Mouse (Mus musculus): ENCODE results near the gene Sorcs3. TPM values are rescaled to one million over a fixed set of nuclear protein-coding genes. Genes with fewer than 3 reads are reported as not detected.

Sorcs3 gene
- polyA plus RNA-seq, 1 experiment: 0.20 TPM

- DNase-seq (ENCODE audit: low read depth): no peak
These were observed 500.6 kb downstream of the Sorcs3 start for GRCm38 (mm10) chr19:48706267-48706923.

GRCm38 (mm10) chr19:48706924-48707320, 501.1 kb downstream of the Sorcs3 start:
- no peak for DNase-seq (ENCODE audit: low read depth)

GRCm38 (mm10) chr19:48725851-48726419, 520.1 kb downstream of the Sorcs3 start:
- DNase-seq (ENCODE audit: low read depth): no peak

GRCm38 (mm10) chr19:48727048-48727447, 521.2 kb downstream of the Sorcs3 start:
- DNase-seq (ENCODE audit: low read depth): no peak

DNA sequence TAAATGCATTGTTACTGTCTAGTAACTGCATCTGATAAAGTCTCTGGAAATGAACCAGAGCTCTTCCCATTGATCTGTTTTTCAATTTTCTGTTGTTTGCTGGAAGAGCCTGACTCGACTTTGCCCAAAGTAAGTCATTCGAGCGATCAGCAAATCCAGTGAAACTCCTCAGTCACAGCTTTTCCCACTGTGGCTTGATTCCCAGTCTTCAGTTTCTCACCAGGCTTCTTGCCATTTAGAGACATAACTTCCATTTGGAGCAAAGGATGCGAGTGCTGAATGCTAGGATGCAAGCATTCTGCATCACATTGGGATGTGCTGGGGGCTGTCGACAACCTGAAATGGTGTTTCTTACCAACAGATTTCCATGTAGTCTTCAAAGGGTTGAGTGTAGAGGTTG, 521.8 kb downstream of the Sorcs3 start:
- no peak for DNase-seq (ENCODE audit: low read depth)

DNA sequence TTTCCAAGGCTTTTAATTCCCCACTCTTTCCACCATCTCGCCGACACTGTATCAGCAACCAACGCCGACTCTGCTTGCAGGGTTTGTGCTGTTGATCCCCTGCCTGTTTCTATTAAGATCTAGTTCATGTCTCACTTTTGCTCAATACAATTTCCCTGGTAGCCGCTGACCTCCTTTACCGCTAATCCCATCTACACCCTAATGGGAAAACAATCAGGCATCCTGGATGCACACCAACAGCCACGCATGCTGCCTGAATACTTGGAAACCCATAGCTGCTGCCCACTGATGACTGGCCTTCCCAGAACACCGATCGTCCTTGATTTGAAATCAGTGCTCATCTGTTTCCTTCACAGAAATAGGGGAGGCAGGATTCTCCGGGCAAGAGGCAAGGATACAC, 525.9 kb downstream of the Sorcs3 start:
- DNase-seq (ENCODE audit: low read depth): no peak

DNA sequence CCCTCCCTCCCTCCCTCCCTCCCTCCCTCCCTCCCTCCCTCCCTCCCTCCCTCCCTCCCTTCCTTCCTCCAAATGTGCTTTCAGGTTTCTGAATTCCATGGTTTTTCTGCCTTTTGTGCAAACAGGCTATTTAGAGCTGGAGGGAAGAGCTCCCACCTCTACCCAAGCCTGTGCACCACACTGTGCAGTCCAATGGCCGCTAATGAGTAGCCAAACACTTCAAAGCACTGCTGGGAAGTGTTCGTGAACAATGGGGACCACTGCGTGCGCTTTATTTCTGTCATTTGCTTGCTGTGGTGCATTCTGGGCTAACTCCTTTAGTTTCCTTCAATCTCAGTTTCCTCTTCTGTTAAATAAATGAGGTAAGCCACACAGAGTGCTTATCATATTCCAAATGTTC, 528.5 kb downstream of the Sorcs3 start:
- no peak for DNase-seq (ENCODE audit: low read depth)

- DNase-seq (ENCODE audit: low read depth): no peak
These were observed 531.7 kb downstream of the Sorcs3 start for GRCm38 (mm10) chr19:48737554-48737953.

GRCm38 (mm10) chr19:48755156-48755555, 549.3 kb downstream of the Sorcs3 start:
- no peak for DNase-seq (ENCODE audit: low read depth)

DNA sequence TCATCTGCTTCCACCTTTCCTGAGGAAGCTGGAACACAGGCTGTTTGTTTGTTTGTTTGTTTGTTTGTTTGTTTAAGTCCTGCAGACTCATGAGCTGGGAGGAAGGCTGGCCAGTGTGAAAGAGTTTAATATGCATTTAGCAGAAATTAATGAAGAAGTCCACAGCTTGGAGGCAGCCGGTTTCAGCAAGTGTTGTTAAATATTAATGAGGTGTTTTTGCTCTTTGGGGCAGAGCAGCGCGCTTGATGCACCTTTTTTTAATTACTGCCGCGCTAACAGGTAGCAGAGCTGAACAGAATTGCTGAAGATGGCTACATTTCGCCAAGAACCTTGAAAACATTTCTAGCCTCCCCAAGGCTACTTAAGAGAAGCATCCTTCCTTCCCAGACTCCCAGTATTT, 551.0 kb downstream of the Sorcs3 start:
- no peak for DNase-seq (ENCODE audit: low read depth)

GRCm38 (mm10) chr19:48766524-48766923, 560.7 kb downstream of the Sorcs3 start:
- DNase-seq (ENCODE audit: low read depth): no peak

DNA sequence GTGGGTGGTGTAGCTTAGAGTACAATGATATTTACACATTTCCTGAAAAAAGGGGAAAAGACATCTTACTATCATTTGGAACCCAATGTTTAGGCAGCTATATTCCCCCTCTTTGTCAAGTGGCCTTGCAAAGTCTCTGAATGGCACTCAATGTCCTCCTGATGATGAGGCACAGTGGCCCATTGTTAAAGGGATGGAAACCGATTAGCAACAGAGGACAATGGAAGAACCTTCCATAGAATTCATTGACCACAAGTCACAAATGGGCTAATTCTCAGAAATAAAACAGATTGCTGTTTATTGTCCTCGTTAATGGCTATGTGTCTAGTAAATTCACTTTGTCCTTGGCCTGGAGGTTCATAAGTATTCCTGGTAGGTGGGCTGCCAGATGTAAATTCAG, 565.7 kb downstream of the Sorcs3 start:
- no peak for DNase-seq (ENCODE audit: low read depth)

GRCm38 (mm10) chr19:48779095-48779765, 573.4 kb downstream of the Sorcs3 start:
- no peak for DNase-seq (ENCODE audit: low read depth)

DNA sequence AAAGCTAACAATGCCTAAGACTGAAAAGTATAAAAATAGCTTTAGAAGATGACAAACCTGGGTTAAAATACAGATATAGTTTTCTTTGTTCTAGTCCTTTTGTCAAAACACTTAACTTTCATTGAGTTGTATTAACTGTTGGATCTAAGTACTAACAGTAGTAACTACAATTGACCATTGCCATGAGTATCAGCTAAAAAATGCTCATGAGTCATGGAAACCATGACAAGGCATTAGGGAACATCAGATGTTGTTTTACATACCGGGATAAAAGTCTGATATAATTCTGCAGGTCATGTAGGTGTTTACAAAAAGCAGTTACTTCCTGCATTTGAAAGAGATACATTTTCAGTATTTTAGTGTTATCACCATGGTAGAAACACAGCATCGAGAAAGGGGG, 575.0 kb downstream of the Sorcs3 start:
- no peak for DNase-seq (ENCODE audit: low read depth)

DNA sequence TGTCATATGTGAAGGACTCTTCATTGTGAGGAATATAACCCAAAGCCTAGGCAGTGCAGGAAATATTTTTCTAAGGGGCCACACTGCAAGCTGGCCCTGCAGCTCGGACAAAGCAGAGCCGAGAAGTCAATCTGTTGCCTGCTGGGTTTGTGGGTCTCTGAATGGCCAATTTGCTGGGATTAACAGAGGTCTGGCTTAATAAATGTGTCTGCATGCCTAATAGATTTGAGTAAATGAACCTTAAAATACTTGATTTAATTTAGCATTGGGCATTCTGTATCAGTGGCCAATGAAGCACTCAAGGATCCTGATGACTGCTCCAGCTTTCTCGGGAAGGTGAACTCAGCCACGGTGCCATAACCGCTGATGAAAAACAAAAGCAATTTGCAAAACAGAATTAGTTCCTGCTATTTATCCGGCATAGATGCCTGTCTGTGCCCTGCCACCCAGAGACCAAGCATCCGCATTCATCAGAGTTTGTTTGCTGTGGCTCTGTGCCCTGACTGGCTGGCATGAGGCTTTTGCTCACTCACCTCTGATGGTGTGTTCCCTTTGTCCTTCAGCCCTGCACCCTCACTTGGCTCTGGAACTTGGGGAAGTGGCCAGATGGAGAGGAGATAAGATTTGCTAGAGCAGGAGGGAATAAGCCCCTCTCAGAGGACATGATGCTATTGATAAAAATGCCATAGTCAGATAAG, 576.3 kb downstream of the Sorcs3 start:
- no peak for DNase-seq (ENCODE audit: low read depth)

GRCm38 (mm10) chr19:48787269-48787668, 581.4 kb downstream of the Sorcs3 start:
- DNase-seq (ENCODE audit: low read depth): no peak

- DNase-seq (ENCODE audit: low read depth): no peak
These were observed 598.7 kb downstream of the Sorcs3 start for GRCm38 (mm10) chr19:48804546-48804945.

GRCm38 (mm10) chr19:48811541-48811940, 605.7 kb downstream of the Sorcs3 start:
- DNase-seq (ENCODE audit: low read depth): no peak

DNA sequence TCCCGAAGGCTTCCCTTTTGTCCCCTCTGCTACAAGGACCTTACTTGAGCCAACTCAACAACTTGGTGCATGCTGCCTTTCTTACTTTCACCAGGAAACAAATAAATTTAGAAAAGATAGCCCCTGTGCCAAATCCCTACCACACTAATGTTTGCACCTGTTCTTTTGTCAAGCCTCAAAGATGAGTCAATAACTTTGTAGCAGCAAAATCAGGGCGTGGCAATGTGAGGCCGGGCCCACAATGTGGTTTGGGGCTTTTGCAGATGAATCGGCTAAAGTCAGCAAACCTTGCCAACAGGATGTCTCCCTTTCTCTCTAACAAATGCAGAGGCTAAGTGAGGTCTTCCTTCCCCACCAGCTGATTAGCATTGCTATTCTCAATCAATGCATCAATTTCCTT, 608.0 kb downstream of the Sorcs3 start:
- no peak for DNase-seq (ENCODE audit: low read depth)

DNA sequence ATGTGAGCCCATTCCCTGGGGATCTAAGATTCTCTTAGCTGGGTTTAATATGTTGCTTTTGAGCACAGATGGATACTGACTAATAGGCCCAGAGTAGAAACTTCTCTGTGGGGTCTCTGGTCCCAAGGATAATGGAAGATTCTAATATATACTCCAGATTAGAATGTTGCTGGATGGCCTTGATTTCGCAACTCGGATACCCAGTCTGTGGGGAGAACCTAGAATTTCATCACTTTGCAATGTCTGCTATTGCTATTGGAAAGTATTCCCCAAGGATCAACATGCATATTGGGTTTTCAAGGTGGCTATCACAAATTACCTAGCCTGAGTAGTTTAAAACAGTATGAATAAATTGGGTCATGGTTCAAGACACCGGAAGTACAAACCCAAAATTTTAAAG, 609.2 kb downstream of the Sorcs3 start:
- DNase-seq (ENCODE audit: low read depth): no peak

DNA sequence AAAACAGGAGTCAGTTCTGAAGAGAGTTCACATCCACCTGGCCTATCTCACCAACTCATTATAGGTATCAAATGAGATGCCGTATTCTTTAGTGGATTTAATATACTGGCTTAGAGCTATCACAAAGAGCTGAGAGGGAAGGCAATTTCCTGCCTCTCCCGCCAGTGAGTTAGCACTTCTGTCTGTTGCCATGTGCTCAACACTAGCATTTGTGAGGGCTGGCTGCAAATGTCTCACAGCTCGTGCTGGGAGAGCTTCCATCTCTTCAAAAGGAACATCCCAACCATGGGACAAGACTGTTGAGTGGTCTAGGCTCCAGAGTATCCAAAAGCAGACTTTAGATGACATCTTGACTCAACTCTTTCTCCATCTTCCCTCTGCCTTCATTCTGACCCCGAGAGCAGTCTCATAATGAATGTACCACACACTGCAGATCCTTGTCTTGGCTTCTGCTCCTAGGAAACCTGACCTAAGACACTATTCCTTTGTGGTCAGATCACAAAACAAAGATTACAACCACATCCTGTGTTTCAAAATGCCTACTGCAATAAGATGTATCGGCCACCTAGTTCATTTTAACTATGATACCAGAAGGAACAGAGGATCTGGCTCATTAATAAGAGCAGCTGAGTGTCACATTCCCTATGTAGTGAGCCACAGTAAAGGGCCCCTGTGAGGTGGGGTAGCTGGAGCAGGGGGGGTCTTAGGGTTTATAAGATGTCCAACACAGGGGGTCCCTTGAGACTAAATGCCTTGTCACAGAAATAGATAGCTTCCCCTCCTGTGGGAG, 614.9 kb downstream of the Sorcs3 start:
- DNase-seq (ENCODE audit: low read depth): no peak

GRCm38 (mm10) chr19:48821283-48821715, 615.5 kb downstream of the Sorcs3 start:
- no peak for DNase-seq (ENCODE audit: low read depth)
